Mouse (Mus musculus) liver, embryonic 14.5 days (tissue): ENCODE results near the gene Rpp14. TPM values are rescaled to one million over a fixed set of nuclear protein-coding genes. Genes with fewer than 3 reads are reported as not detected.

Source experiments
- ATAC-seq: fragments of 200-750 bp; cut with Nextera tagmentation; 2 replicates; pipeline ENCODE4 v1.8.0; 2017; ENCODE audit warnings: moderate number of reproducible peaks, mild to moderate bottlenecking, moderate library complexity; ENCODE audit not compliant: insufficient read depth
- DNase-seq, 3 experiments: peaks; one replicate each; pipeline ENCODE4 v3.0.0-alpha.2; 2012 to 2013; ENCODE audit warnings: low read depth in 3 of 3, low spot score in 3 of 3
- H3K27ac ChIP-seq: fragments of 300-500 bp; sonication (generic); 2 replicates; pipeline ENCODE4 v1.5.1; 2014; ENCODE audit warnings: moderate library complexity, mild to moderate bottlenecking, control low read depth, inconsistent platforms
- H3K27me3 ChIP-seq: fragments of 300-500 bp; sonication (generic); 2 replicates; pipeline ENCODE4 v1.6.1; 2014; ENCODE audit warnings: mild to moderate bottlenecking, low read length, moderate library complexity; ENCODE audit not compliant: control insufficient read depth, insufficient read depth
- H3K36me3 ChIP-seq: fragments of 300-500 bp; sonication (generic); replicated peaks from 2 replicates; pipeline ENCODE4 v1.6.1; 2014; ENCODE audit warnings: low read depth; ENCODE audit not compliant: control insufficient read depth, insufficient read depth
- H3K4me1 ChIP-seq, 2 experiments: fragments of 200-500 bp in 1 of 2; fragments of 300-500 bp in 1 of 2; sonication (generic) in 1 of 2; replicated peaks; 2 replicates each; pipeline ENCODE4 v1.6.1; 2012 to 2014; ENCODE audit warnings: antibody characterized with exemption in 1 of 2, inconsistent platforms in 1 of 2, low read length in 1 of 2; ENCODE audit not compliant: control insufficient read depth in 2 of 2, insufficient read depth in 2 of 2
- H3K4me2 ChIP-seq: fragments of 300-500 bp; sonication (generic); 2 replicates; pipeline ENCODE4 v1.6.1; 2014; ENCODE audit warnings: low read depth, mild to moderate bottlenecking, control low read depth, moderate library complexity
- H3K4me3 ChIP-seq, 2 experiments: fragments of 200-500 bp in 1 of 2; fragments of 300-500 bp in 1 of 2; sonication (generic) in 1 of 2; 2 replicates each; pipeline ENCODE4 v1.5.1; 2012 to 2014; ENCODE audit warnings: low read depth in 2 of 2, low read length in 2 of 2, mild to moderate bottlenecking in 2 of 2, control low read depth in 1 of 2, inconsistent platforms in 1 of 2, moderate library complexity in 1 of 2; ENCODE audit not compliant: insufficient read depth in 1 of 2
- H3K9ac ChIP-seq: fragments of 300-500 bp; sonication (generic); replicated peaks from 2 replicates; pipeline ENCODE4 v1.6.1; 2014; ENCODE audit warnings: mild to moderate bottlenecking, control low read depth, moderate library complexity
- H3K9me3 ChIP-seq: fragments of 300-500 bp; sonication (generic); 2 replicates; pipeline ENCODE4 v1.6.1; 2016; ENCODE audit warnings: low read length, mixed read lengths; ENCODE audit not compliant: control insufficient read depth
- CTCF ChIP-seq: IDR thresholded peaks from 2 replicates; pipeline ENCODE4 v1.5.1; 2016; ENCODE audit warnings: antibody characterized with exemption, low read depth, control low read depth
- EP300 ChIP-seq: IDR thresholded peaks from 2 replicates; pipeline ENCODE4 v1.6.1; 2016; ENCODE audit warnings: antibody characterized with exemption, low read depth
- WGBS: fragments of 180-500 bp; shearing (Covaris S2); extraction: QIAGEN DNeasy Blood & Tissue Kit; methylation state at CpG from one replicate; pipeline ENCODE4 v1.1.7; 2014; ENCODE audit not compliant: insufficient replicate concordance; 5-methylcytosine and 5-hydroxymethylcytosine counted together
- polyA plus RNA-seq, 2 experiments: library from polyadenylated mRNA; depleted of rRNA in 1 of 2; stranded (reverse) in 1 of 2; unstranded in 1 of 2; fragments of >200 nt; fragmentation: Nextera tagmentation in 1 of 2; extraction: Ambion mirVana in 1 of 2; gene quantifications; 2 replicates each; pipeline versions ENCODE4 v1.2.1 to v1.2.3; 2012 to 2014

Gene Rpp14
- polyA plus RNA-seq, 2 experiments: 10.7 to 27.1 TPM

- Histone ChIP-seq H3K4me2 (no peak overlapping the region), H3K9ac (no peak overlapping the region), H3K36me3 (no peaks in the 10 kb centered on the region), H3K9me3 (no peaks in the 10 kb centered on the region), H3K27ac (no peak overlapping the region), H3K4me3 (no peak overlapping the region), H3K4me1 (no peaks in the 10 kb centered on the region), H3K27me3 (no peaks in the 10 kb centered on the region)
- DNase-seq (no peak), ATAC-seq (no peak)
- TF ChIP-seq EP300: no peak
- no peak for TF ChIP-seq CTCF
- WGBS: 89% methylated on average over 2 of the region's 2 CpGs
These were observed 33.4 kb downstream of the Rpp14 start for GRCm38 (mm10) chr14:8113616-8114015.

GRCm38 (mm10) chr14:8114306-8114705, 34.1 kb downstream of the Rpp14 start:
- ATAC-seq (no peak), DNase-seq (no peak)
- Histone ChIP-seq H3K9ac (no peak overlapping the region), H3K27me3 (no peaks in the 10 kb centered on the region), H3K4me1 (no peaks in the 10 kb centered on the region), H3K4me2 (no peak overlapping the region), H3K9me3 (no peaks in the 10 kb centered on the region), H3K27ac (no peak overlapping the region), H3K36me3 (no peaks in the 10 kb centered on the region), H3K4me3 (no peak overlapping the region)
- TF ChIP-seq CTCF: no peak
- no peak for TF ChIP-seq EP300
- WGBS: 59% methylated on average over 3 of the region's 3 CpGs

DNA sequence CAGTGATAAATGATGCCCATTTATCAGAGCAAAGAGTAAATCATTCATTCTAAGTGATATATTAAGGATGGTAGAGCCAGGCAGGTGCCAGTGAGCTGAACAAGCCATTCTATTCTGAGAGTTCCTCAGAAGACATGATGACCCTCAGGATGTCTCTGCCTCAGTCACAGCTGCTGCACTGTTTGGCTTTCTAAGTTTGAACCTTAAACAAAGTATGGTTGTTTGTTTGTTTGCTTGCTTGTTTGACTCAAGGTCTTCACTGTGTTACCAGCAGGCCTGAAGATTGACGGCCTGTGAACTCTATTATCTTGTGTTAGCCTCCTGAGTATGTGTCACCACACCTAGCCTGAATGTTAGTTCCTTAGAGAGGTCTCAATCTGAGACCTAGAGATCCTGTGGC, 34.6 kb downstream of the Rpp14 start:
- H3K9ac ChIP-seq: no peak overlapping the region
- H3K27ac ChIP-seq: no peak overlapping the region
- no peaks in the 10 kb centered on the region for H3K9me3 ChIP-seq
- no peaks in the 10 kb centered on the region for H3K27me3 ChIP-seq
- DNase-seq: no peak
- no peaks in the 10 kb centered on the region for H3K36me3 ChIP-seq
- TF ChIP-seq CTCF: no peak
- TF ChIP-seq EP300: no peak
- no peaks in the 10 kb centered on the region for H3K4me1 ChIP-seq
- whole genome bisulfite sequencing: 69% methylated on average over 1 of the region's 1 CpGs
- no peak overlapping the region for H3K4me2 ChIP-seq
- no peak for ATAC-seq
- no peak overlapping the region for H3K4me3 ChIP-seq

DNA sequence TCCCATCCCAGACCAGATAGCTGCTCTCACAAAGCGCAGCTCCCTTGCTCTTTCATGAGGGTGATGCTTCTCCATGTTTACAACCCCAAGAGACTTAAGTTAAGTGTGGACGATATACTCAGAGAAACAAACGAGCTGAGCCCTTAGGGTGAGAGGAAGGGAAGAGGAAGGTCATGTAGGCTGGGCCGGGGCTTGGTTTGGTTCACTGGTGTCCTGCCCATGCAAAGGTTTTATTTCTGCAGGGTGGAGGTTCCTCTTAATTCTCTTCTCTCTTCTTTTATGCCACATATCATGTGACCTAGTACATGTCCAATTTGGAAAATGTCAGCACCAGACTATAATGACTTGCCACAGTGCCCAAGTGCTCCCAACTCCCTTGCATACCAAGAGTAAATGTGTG, 35.6 kb downstream of the Rpp14 start:
- no peak overlapping the region for H3K4me2 ChIP-seq
- no peaks in the 10 kb centered on the region for H3K9me3 ChIP-seq
- no peak for TF ChIP-seq EP300
- no peak for TF ChIP-seq CTCF
- H3K27me3 ChIP-seq: no peaks in the 10 kb centered on the region
- 52% methylated on average over 4 of the region's 4 CpGs for WGBS
- DNase-seq (no peak), ATAC-seq (no peak)
- no peaks in the 10 kb centered on the region for H3K4me1 ChIP-seq
- H3K36me3 ChIP-seq: no peaks in the 10 kb centered on the region
- H3K4me3 ChIP-seq: no peak overlapping the region
- no peak overlapping the region for H3K9ac ChIP-seq
- H3K27ac ChIP-seq: no peak overlapping the region

- no peaks in the 10 kb centered on the region for H3K27me3 ChIP-seq
- no peak overlapping the region for H3K4me2 ChIP-seq
- H3K9me3 ChIP-seq: no peaks in the 10 kb centered on the region
- no peaks in the 10 kb centered on the region for H3K36me3 ChIP-seq
- H3K9ac ChIP-seq: no peak overlapping the region
- no peak overlapping the region for H3K4me3 ChIP-seq
- WGBS: 65% methylated on average over 2 of the region's 2 CpGs
- ATAC-seq (no peak), DNase-seq (no peak)
- H3K4me1 ChIP-seq: no peaks in the 10 kb centered on the region
- no peak for TF ChIP-seq CTCF
- TF ChIP-seq EP300: no peak
- H3K27ac ChIP-seq: no peak overlapping the region
These were observed 37.2 kb downstream of the Rpp14 start for GRCm38 (mm10) chr14:8117371-8117770.
